Mouse (Mus musculus): ENCODE measurements around the gene Pou4f2.

DNA sequence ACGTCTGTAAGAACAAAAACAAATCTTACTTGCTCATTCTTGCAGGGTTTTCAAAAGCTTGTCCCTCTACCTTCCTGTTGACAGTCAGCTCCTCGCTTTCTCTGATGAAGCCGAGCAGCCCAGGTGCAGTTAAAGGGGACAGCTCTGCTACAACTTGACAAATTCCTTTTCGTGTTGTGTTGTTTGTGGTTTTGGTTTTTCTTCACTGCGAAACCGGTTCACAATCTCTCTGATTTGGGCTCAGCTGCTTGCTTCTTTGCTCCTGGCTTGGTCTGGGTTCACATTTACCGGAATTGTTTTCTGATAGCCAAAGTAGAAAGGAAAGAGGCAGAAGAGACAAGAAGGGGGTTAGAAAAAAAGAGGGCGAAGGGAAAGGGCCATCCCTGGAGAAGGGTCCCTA lies 2.1 kb downstream of the Pou4f2 start:
- no peak for TF ChIP-seq CTCF (IDR thresholded peaks at IDR 0.05; ENCODE audit: low read depth, low read length)
- TF ChIP-seq POLR2A (IDR thresholded peaks at IDR 0.05; ENCODE audit: extremely low read depth, insufficient read depth, low read length): no peak

Measured in liver, adult 2 months (tissue).